ENCODE assay signal across 13 mouse cellular contexts in the genomic region with DNA sequence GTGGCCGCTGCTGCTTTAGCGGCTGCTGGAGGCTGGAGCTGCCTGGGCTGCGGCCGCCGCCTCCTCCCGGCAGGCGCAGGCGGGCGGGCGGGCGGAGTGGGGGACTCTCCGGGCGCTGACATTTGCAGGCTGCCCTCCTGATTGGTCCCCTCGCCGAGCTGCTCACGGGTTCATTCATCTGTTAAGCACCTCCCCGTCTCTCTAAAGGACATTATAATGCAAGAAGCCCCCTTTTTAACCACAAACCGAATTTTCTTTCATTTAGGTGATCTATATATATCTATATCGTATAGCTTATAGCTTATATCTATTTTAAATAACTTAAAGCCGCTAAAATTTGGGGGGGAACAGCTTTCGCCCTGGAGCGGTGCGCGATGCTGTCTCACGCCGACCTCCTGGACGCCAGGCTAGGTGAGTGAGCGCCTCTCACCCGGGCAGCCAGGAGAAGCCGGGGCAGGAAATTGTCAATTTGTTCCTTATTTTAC. TPM values are rescaled to one million over a fixed set of nuclear protein-coding genes. Genes with fewer than 3 reads are reported as not detected.
DNase-seq lines count a peak whose midpoint lies in the region; ATAC-seq and TF ChIP-seq lines count a peak whose summit lies in the region.
"Had no signal": no experiment of that assay in that cellular context is flagged by ENCODE, and none has a peak within 500 bp of the region (broad histone marks: within the 10 kb centered on the region; RNA-seq: fewer than 3 reads in every experiment).

A gene (plus strand): TSS at position 207 of the 485 bp plus-strand sequence.

- no peak within 1 kb of the TSS for H3K27ac ChIP-seq in liver, embryonic 11.5 days (ENCODE audit: low read depth, low read length)
- H3K27ac ChIP-seq in liver, postnatal 0 days (ENCODE audit: low read depth), result no peak within 1 kb of the TSS
- peak within 1 kb of the TSS; percentile 63; the same call in 1 of the 2 replicates for H3K27ac ChIP-seq in forebrain, embryonic 12.5 days
- H3K27ac ChIP-seq in limb, embryonic 10.5 days, result no peak within 1 kb of the TSS
- H3K27ac ChIP-seq: intestine, embryonic 15.5 days had no signal

- 2% methylated on average over 28 of the region's 30 CpGs for WGBS in liver, embryonic 11.5 days
- WGBS in liver, postnatal 0 days (ENCODE audit: insufficient replicate concordance), result 3% methylated on average over 28 of the region's 30 CpGs
- under 1% methylated on average over 22 of the region's 30 CpGs for WGBS in forebrain, embryonic 12.5 days
- under 1% methylated on average over 30 of the region's 30 CpGs for WGBS in limb, embryonic 10.5 days

- H3K27me3 ChIP-seq in liver, embryonic 11.5 days (replicated peaks; ENCODE audit: control insufficient read depth, insufficient read depth, low read length), result peaks cover 89% of the 10 kb centered on the region
- peaks cover 91% of the 10 kb centered on the region for H3K27me3 ChIP-seq in liver, postnatal 0 days (ENCODE audit: insufficient read depth, low read length)
- H3K27me3 ChIP-seq in forebrain, embryonic 12.5 days, result peaks cover 76% of the 10 kb centered on the region
- peaks cover 99% of the 10 kb centered on the region for H3K27me3 ChIP-seq in limb, embryonic 10.5 days (ENCODE audit: low read depth, poor library complexity, severe bottlenecking)
- H3K27me3 ChIP-seq: CH12.LX had no signal

- H3K4me1 ChIP-seq in liver, embryonic 11.5 days (replicated peaks; ENCODE audit: control insufficient read depth, insufficient read depth, low read length), result no peaks in the 10 kb centered on the region
- H3K4me1 ChIP-seq in liver, postnatal 0 days (ENCODE audit: insufficient read depth), result no peaks in the 10 kb centered on the region
- peaks cover 11% of the 10 kb centered on the region for H3K4me1 ChIP-seq in forebrain, embryonic 12.5 days
- peaks cover 19% of the 10 kb centered on the region for H3K4me1 ChIP-seq in limb, embryonic 10.5 days

- TF ChIP-seq CTCF in liver, postnatal 0 days (IDR thresholded peaks at IDR 0.05; ENCODE audit: low read depth), result no peak

- no peaks in the 10 kb centered on the region for H3K36me3 ChIP-seq in liver, embryonic 11.5 days (ENCODE audit: control insufficient read depth, insufficient read depth, low read length)
- H3K36me3 ChIP-seq in liver, postnatal 0 days (replicated peaks; ENCODE audit: insufficient read depth, low read length), result no peaks in the 10 kb centered on the region
- H3K36me3 ChIP-seq in forebrain, embryonic 12.5 days (replicated peaks), result no peaks in the 10 kb centered on the region
- H3K36me3 ChIP-seq in limb, embryonic 10.5 days, result no peaks in the 10 kb centered on the region
- H3K36me3 ChIP-seq: intestine, embryonic 15.5 days had no signal

- TF ChIP-seq EP300 in liver, postnatal 0 days (IDR thresholded peaks at IDR 0.05; ENCODE audit: low read depth), result no peak

- H3K4me3 ChIP-seq in liver, embryonic 11.5 days (ENCODE audit: low read depth, low read length), result no peak within 1 kb of the TSS
- H3K4me3 ChIP-seq in liver, postnatal 0 days (ENCODE audit: low read depth, low read length), result no peak within 1 kb of the TSS
- peak within 1 kb of the TSS; percentile 16; the same call in 1 of the 2 replicates for H3K4me3 ChIP-seq in forebrain, embryonic 12.5 days (replicated peaks)
- peak within 1 kb of the TSS; percentile 27 for H3K4me3 ChIP-seq in limb, embryonic 10.5 days
- H3K4me3 ChIP-seq: intestine, embryonic 15.5 days had no signal

- H3K4me2 ChIP-seq in liver, embryonic 11.5 days, result no peak within 1 kb of the TSS
- no peak within 1 kb of the TSS for H3K4me2 ChIP-seq in liver, postnatal 0 days (ENCODE audit: low read depth, low read length)
- H3K4me2 ChIP-seq in forebrain, embryonic 12.5 days, result no peak within 1 kb of the TSS; the same call in 1 of the 2 replicates
- H3K4me2 ChIP-seq: intestine, embryonic 15.5 days had no signal

- ATAC-seq in liver, embryonic 11.5 days (replicated peaks; ENCODE audit: low FRiP score), result no peak
- no peak for ATAC-seq in liver, postnatal 0 days
- ATAC-seq in forebrain, embryonic 12.5 days (ENCODE audit: low FRiP score), result peak; percentile 87
- ATAC-seq: intestine, embryonic 15.5 days had no signal

- DNase-seq in liver, embryonic 11.5 days (ENCODE audit: low spot score), result peak; percentile 50
- DNase-seq in liver, postnatal 0 days, result no peak
- DNase-seq in limb, embryonic 10.5 days (ENCODE audit: low spot score), result peak; percentile 49
- DNase-seq in retina, embryonic 14.5 days (ENCODE audit: low spot score), result peak; percentile 64
- DNase-seq in thymus, postnatal 0 days (ENCODE audit: low spot score), result no peak
- no peak for DNase-seq in layer of hippocampus, adult 18-20 months (ENCODE audit: low spot score in 2 of 2)
- DNase-seq in right cerebral cortex, postnatal 10 days (ENCODE audit: low spot score in 2 of 2), result no peak
- DNase-seq: adrenal gland, adult 2 months; lung, adult 18-20 months had no signal

- H3K9ac ChIP-seq in liver, embryonic 11.5 days (ENCODE audit: low read depth, low read length), result no peak within 1 kb of the TSS
- no peak within 1 kb of the TSS for H3K9ac ChIP-seq in liver, postnatal 0 days (replicated peaks)
- H3K9ac ChIP-seq in forebrain, embryonic 12.5 days, result peak within 1 kb of the TSS; percentile 13; the same call in 1 of the 2 replicates
- H3K9ac ChIP-seq: intestine, embryonic 15.5 days had no signal

- no peaks in the 10 kb centered on the region for H3K9me3 ChIP-seq in liver, embryonic 11.5 days (ENCODE audit: control insufficient read depth, low read length)
- no peaks in the 10 kb centered on the region for H3K9me3 ChIP-seq in liver, postnatal 0 days (ENCODE audit: low read length)
- no peaks in the 10 kb centered on the region for H3K9me3 ChIP-seq in forebrain, embryonic 12.5 days
- no peaks in the 10 kb centered on the region for H3K9me3 ChIP-seq in limb, embryonic 10.5 days (replicated peaks)
- H3K9me3 ChIP-seq: intestine, embryonic 15.5 days had no signal

RNA-seq across cellular contexts. Expression of the gene that starts here (rescaled TPM):
- polyA plus RNA-seq in liver, embryonic 11.5 days (2014; fragmentation: Nextera tagmentation; extraction: Ambion mirVana), result not detected in 2 replicates
- not detected in 2 replicates for polyA plus RNA-seq in liver, postnatal 0 days (2015; fragmentation: Nextera tagmentation; extraction: Ambion mirVana)
- 6.0 and 7.1 TPM in 2 replicates for polyA plus RNA-seq in forebrain, embryonic 12.5 days (2016; fragmentation: Nextera tagmentation; extraction: Ambion mirVana)
- polyA plus RNA-seq in limb, embryonic 10.5 days (2016; fragmentation: Nextera tagmentation; extraction: Ambion mirVana), result not detected in 2 replicates
- not detected in 2 replicates for polyA plus RNA-seq in thymus, postnatal 0 days (2015; fragmentation: Nextera tagmentation; extraction: Ambion mirVana)
- total RNA-seq in layer of hippocampus, adult 18-20 months (2021), result not detected
- total RNA-seq: adrenal gland, adult 2 months; CH12.LX had no signal
- polyA plus RNA-seq: adrenal gland, adult 2 months; gonadal fat pad, adult 2 months; intestine, embryonic 15.5 days had no signal

Comparison
In these comparisons a context has a peak if more than half of its experiments do, and no peak if none do; other contexts are left out.
1. Peak in DNase-seq in liver, embryonic 11.5 days; RNA of the gene not detected or under 1 TPM.
2. Peak in DNase-seq and H3K4me3 ChIP-seq in limb, embryonic 10.5 days; RNA of the gene not detected or under 1 TPM.